Mouse (Mus musculus) C2C12 (cell line): ENCODE data around the gene Fads6.

Experiments
- CEBPB ChIP-seq: IDR thresholded peaks from one replicate; pipeline ENCODE4 v1.6.1; 2011; ENCODE audit warnings: low read depth, mild to moderate bottlenecking, control low read depth, moderate library complexity
- CTCF ChIP-seq: IDR thresholded peaks from one replicate; pipeline ENCODE4 v1.5.1; 2011; ENCODE audit not compliant: control insufficient read depth, insufficient read depth, insufficient read length
- MAX ChIP-seq: IDR thresholded peaks from one replicate; pipeline ENCODE4 v1.6.1; 2011; ENCODE audit warnings: mild to moderate bottlenecking, control low read depth
- MYOD1 ChIP-seq: IDR thresholded peaks from one replicate; pipeline ENCODE4 v1.6.1; 2011; ENCODE audit warnings: low read depth; ENCODE audit not compliant: control insufficient read depth, insufficient read length
- USF1 ChIP-seq: IDR thresholded peaks from one replicate; pipeline ENCODE4 v1.6.1; 2011; ENCODE audit warnings: low read depth, mild to moderate bottlenecking, control low read depth, moderate library complexity

DNA sequence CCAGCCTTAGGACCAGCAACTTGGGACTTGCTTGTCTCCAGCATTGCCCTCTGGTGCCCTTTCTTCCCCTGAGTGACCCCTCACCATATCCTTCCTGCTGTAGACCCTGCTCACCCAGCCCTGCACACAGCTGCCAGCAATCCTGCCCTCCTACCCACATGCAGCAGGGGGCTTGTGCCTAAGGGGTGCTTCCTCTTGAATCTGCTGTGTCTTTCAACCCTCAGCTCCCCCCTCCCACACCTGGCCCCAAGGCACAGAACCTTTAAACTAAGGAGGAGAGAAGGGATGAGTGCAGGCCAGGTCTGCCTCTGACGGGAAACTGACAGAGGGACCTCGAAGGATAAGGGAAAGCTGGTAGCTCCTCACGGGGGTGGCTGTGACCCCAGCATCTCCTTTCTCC is 54.7 kb downstream of the Fads6 start:
- no peak for TF ChIP-seq CTCF
- TF ChIP-seq USF1: no peak
- TF ChIP-seq CEBPB: no peak
- no peak for TF ChIP-seq MAX
- no peak for TF ChIP-seq MYOD1
